Mouse (Mus musculus) heart, adult 2 months (tissue): ENCODE measurements around the gene Grcc10. TPM values are rescaled to one million over a fixed set of nuclear protein-coding genes. Genes with fewer than 3 reads are reported as not detected.
A peak's percentile ranks its signal among the peaks of the same experiment; 100 is the strongest.

Experiments used
- DNase-seq, 2 experiments: peaks; one replicate each; pipeline ENCODE4 v3.0.0; 2021
- H3K27ac ChIP-seq: fragments of 200-600 bp; 2 replicates; pipeline ENCODE4 v1.8.1; 2022
- H3K27me3 ChIP-seq: fragments of 200-500 bp; 2 replicates; pipeline ENCODE4 v1.6.1; 2012; ENCODE audit warnings: mild to moderate bottlenecking, low read length, inconsistent platforms, mixed read lengths; ENCODE audit not compliant: control insufficient read depth, insufficient read depth
- H3K36me3 ChIP-seq: fragments of 200-500 bp; 2 replicates; pipeline ENCODE4 v1.6.1; 2012; ENCODE audit warnings: low read length, inconsistent platforms; ENCODE audit not compliant: control insufficient read depth, insufficient read depth
- H3K4me1 ChIP-seq: fragments of 200-500 bp; 2 replicates; pipeline ENCODE4 v1.6.1; 2011; ENCODE audit warnings: low read length; ENCODE audit not compliant: control insufficient read depth, insufficient read depth
- H3K4me3 ChIP-seq: fragments of 200-600 bp; 2 replicates; pipeline ENCODE4 v1.8.1; 2022
- H3K79me2 ChIP-seq: fragments of 200-500 bp; replicated peaks from 2 replicates; pipeline ENCODE4 v1.6.1; 2012; ENCODE audit warnings: mild to moderate bottlenecking, inconsistent platforms, low read length, moderate library complexity, mixed read lengths; ENCODE audit not compliant: control insufficient read depth, insufficient read depth
- H3K9ac ChIP-seq: fragments of 200-500 bp; 2 replicates; pipeline ENCODE4 v1.6.1; 2012; ENCODE audit warnings: low read depth, mild to moderate bottlenecking, control low read depth, inconsistent platforms, low read length, mixed read lengths
- CTCF ChIP-seq: fragments of 200-600 bp; IDR thresholded peaks from 2 replicates; pipeline ENCODE4 v1.8.1; 2022; ENCODE audit warnings: antibody characterized with exemption, mild to moderate bottlenecking, moderate library complexity
- EP300 ChIP-seq: fragments of 200-500 bp; IDR thresholded peaks from 2 replicates; pipeline ENCODE4 v1.6.1; 2011; ENCODE audit warnings: low read depth, low read length, control low read depth; ENCODE audit not compliant: insufficient read depth
- POLR2A ChIP-seq: fragments of 200-500 bp; IDR thresholded peaks from 2 replicates; pipeline ENCODE4 v1.6.1; 2011; ENCODE audit warnings: mild to moderate bottlenecking, low read depth, low read length, control low read depth; ENCODE audit not compliant: insufficient read depth
- WGBS: fragments of 180-500 bp; shearing (Covaris S2); methylation state at CpG from one replicate; pipeline ENCODE4 v1.1.7; 2018; 5-methylcytosine and 5-hydroxymethylcytosine counted together
- intact Hi-C: fragments of 180-260 bp; cut with DNase I; formaldehyde crosslinking; loops from one replicate; pipeline ENCODE4 v1.15.1; 2025
- polyA plus RNA-seq: library from polyadenylated mRNA; depleted of rRNA; stranded (reverse); fragments of >200 nt; gene quantifications from 2 replicates; pipeline ENCODE4 v1.2.3, GENCODE M21; 2012
- total RNA-seq, 2 experiments: library from RNA; stranded (reverse); gene quantifications; 2 replicates each; pipeline ENCODE4 v1.2.3; 2021

The Grcc10 gene
- total and polyA plus RNA-seq, 3 experiments, result 280 to 314 (median 296) TPM

- H3K27ac ChIP-seq, result no peak overlapping the region
- no peaks in the 10 kb centered on the region for H3K27me3 ChIP-seq
- no peak overlapping the region for H3K4me3 ChIP-seq
- intact Hi-C loops, result no loop called here
- no peaks in the 10 kb centered on the region for H3K79me2 ChIP-seq
- H3K4me1 ChIP-seq, result no peaks in the 10 kb centered on the region; the same call in 1 of the 2 replicates
- DNase-seq, result no peak
- 64% methylated on average over 11 of the region's 11 CpGs for WGBS
- no peak for TF ChIP-seq POLR2A
- TF ChIP-seq EP300, result no peak
- no peak for TF ChIP-seq CTCF
- H3K9ac ChIP-seq, result no peak overlapping the region
- H3K36me3 ChIP-seq, result no peaks in the 10 kb centered on the region
Observed at GRCm38 (mm10) chr6:124720904-124721303, 20.3 kb downstream of the Grcc10 start.

GRCm38 (mm10) chr6:124719354-124719978 is 21.7 kb downstream of the Grcc10 start:
- no peak for TF ChIP-seq POLR2A
- TF ChIP-seq EP300, result no peak
- TF ChIP-seq CTCF, result no peak
- H3K4me1 ChIP-seq, result no peaks in the 10 kb centered on the region; the same call in 1 of the 2 replicates
- intact Hi-C loops, result no loop called here
- H3K4me3 ChIP-seq, result no peak overlapping the region
- no peaks in the 10 kb centered on the region for H3K36me3 ChIP-seq
- peak overlapping the region; percentile 47; the same call in 1 of the 2 replicates for H3K27ac ChIP-seq
- no peak overlapping the region for H3K9ac ChIP-seq
- DNase-seq, result no peak
- 60% methylated on average over 7 of the region's 7 CpGs for WGBS
- H3K27me3 ChIP-seq, result no peaks in the 10 kb centered on the region
- H3K79me2 ChIP-seq, result no peaks in the 10 kb centered on the region

- peaks cover 2% of the 10 kb centered on the region; the same call in 1 of the 2 replicates for H3K79me2 ChIP-seq
- no peak for TF ChIP-seq POLR2A
- no peak for TF ChIP-seq CTCF
- TF ChIP-seq EP300, result no peak
- H3K36me3 ChIP-seq, result no peaks in the 10 kb centered on the region
- 80% methylated on average over 16 of the region's 16 CpGs for WGBS
- no peaks in the 10 kb centered on the region; the same call in none of the 2 replicates for H3K4me1 ChIP-seq
- no peak overlapping the region for H3K9ac ChIP-seq
- H3K27me3 ChIP-seq, result no peaks in the 10 kb centered on the region
- no peak for DNase-seq
- H3K4me3 ChIP-seq, result no peak overlapping the region
- intact Hi-C loops, result no loop called here
- no peak overlapping the region for H3K27ac ChIP-seq
Observed at GRCm38 (mm10) chr6:124718703-124719102, 22.5 kb downstream of the Grcc10 start.

GRCm38 (mm10) chr6:124717968-124718367 is 23.2 kb downstream of the Grcc10 start:
- no peak overlapping the region for H3K4me3 ChIP-seq
- WGBS, result 56% methylated on average over 13 of the region's 13 CpGs
- intact Hi-C loops, result no loop called here

GRCm38 (mm10) chr6:124716864-124717490 is 24.2 kb downstream of the Grcc10 start:
- H3K27ac ChIP-seq, result no peak overlapping the region
- peak; percentile 57 to 59 for DNase-seq
- no peaks in the 10 kb centered on the region for H3K27me3 ChIP-seq
- H3K36me3 ChIP-seq, result peaks cover 2% of the 10 kb centered on the region
- peaks cover 2% of the 10 kb centered on the region; the same call in 1 of the 2 replicates for H3K79me2 ChIP-seq
- intact Hi-C loops, result no loop called here
- no peak overlapping the region for H3K4me3 ChIP-seq
- TF ChIP-seq CTCF (peak; percentile 70), POLR2A (no peak), EP300 (0 out of 2 replicates have a peak, but pooled peaks have one; percentile 41)
- 58% methylated on average over 20 of the region's 20 CpGs for WGBS
- no peak overlapping the region for H3K9ac ChIP-seq
- H3K4me1 ChIP-seq, result peaks cover 5% of the 10 kb centered on the region

More at GRCm38 (mm10) chr6:124717968-124718367, 23.2 kb downstream of the Grcc10 start:
- no peak for TF ChIP-seq EP300
- no peak overlapping the region for H3K9ac ChIP-seq
- no peak overlapping the region for H3K27ac ChIP-seq
- peaks cover 3% of the 10 kb centered on the region for H3K4me1 ChIP-seq
- H3K27me3 ChIP-seq, result no peaks in the 10 kb centered on the region
- DNase-seq, result no peak
- H3K79me2 ChIP-seq, result peaks cover 2% of the 10 kb centered on the region; the same call in 1 of the 2 replicates
- H3K36me3 ChIP-seq, result peaks cover 2% of the 10 kb centered on the region

- intact Hi-C loops, result loop anchor here (1.0 to 2.0 kb wide), 5 partner anchors 27 to 326 kb away; partner anchors contain the start of genes Atn1, Gm45234, Ing4 and Lpcat3
- TF ChIP-seq EP300 (no peak), CTCF (no peak), POLR2A (no peak)
- WGBS, result 10% methylated on average over 11 of the region's 11 CpGs
- peaks cover 2% of the 10 kb centered on the region; the same call in 1 of the 2 replicates for H3K79me2 ChIP-seq
- peak overlapping the region; percentile 94 for H3K9ac ChIP-seq
- peak overlapping the region; percentile 96 for H3K27ac ChIP-seq
- H3K4me3 ChIP-seq, result peak overlapping the region; percentile 88
- no peaks in the 10 kb centered on the region for H3K27me3 ChIP-seq
- H3K4me1 ChIP-seq, result peaks cover 5% of the 10 kb centered on the region
- peaks cover 5% of the 10 kb centered on the region for H3K36me3 ChIP-seq
- DNase-seq, result no peak
Observed at GRCm38 (mm10) chr6:124712918-124713317, 28.3 kb downstream of the Grcc10 start.
